Mouse (Mus musculus) heart, adult 2 months (tissue): ENCODE results near the gene Supt5.

Experiments used
- CTCF ChIP-seq: fragments of 200-600 bp; IDR thresholded peaks from 2 replicates; pipeline ENCODE4 v1.8.1; 2022; ENCODE audit warnings: antibody characterized with exemption, mild to moderate bottlenecking, moderate library complexity
- EP300 ChIP-seq: fragments of 200-500 bp; IDR thresholded peaks from 2 replicates; pipeline ENCODE4 v1.6.1; 2011; ENCODE audit warnings: low read depth, low read length, control low read depth; ENCODE audit not compliant: insufficient read depth
- POLR2A ChIP-seq: fragments of 200-500 bp; IDR thresholded peaks from 2 replicates; pipeline ENCODE4 v1.6.1; 2011; ENCODE audit warnings: mild to moderate bottlenecking, low read depth, low read length, control low read depth; ENCODE audit not compliant: insufficient read depth

DNA sequence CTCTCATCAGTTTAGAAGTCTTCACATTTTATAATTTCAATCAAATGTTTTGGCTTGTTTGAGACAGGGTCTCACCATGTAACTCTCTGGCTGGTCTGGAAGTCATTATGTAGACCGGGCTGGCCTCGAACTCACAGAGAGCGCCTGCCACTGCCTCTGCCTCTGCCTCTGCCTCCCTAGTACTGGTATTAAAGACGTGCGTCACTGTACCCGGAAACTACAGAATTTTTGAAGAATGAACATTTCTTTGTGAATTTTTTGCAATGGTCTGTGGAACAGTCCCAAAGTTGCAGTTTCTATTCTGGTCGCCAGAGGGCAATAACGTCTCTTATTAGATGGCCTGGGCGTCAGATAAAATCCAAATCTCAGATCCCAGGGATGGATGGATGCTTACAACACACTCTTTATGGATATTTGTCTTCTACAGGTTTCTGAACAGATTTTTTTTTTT is 34.6 kb upstream of the Supt5 start:
- TF ChIP-seq POLR2A (no peak), CTCF (peak; percentile 88), EP300 (no peak)
